Mouse (Mus musculus) ES-E14 (cell line): ENCODE data around the gene Pds5b. TPM values are rescaled to one million over a fixed set of nuclear protein-coding genes. Genes with fewer than 3 reads are reported as not detected.
A peak's percentile ranks its signal among the peaks of the same experiment; 100 is the strongest.
"Not testable (repeated sequence)": the region's sequence is repeated elsewhere in the genome, so short reads cannot be mapped to it uniquely, and the experiment has no call there.

ENCODE experiments used
- DNase-seq: peaks from one replicate; pipeline ENCODE4 v3.0.0-alpha.2; 2013; ENCODE audit warnings: low read depth, low spot score
- H3K27ac ChIP-seq: 2 replicates; pipeline ENCODE4 v1.5.1; 2012; ENCODE audit warnings: low read depth, mild to moderate bottlenecking, low read length, moderate library complexity, mixed read lengths; ENCODE audit not compliant: poor library complexity, insufficient read depth, severe bottlenecking
- H3K36me3 ChIP-seq: 2 replicates; pipeline ENCODE4 v1.6.1; 2012; ENCODE audit warnings: mild to moderate bottlenecking, low read length, moderate library complexity, mixed read lengths; ENCODE audit not compliant: control insufficient read depth, poor library complexity, insufficient read depth, severe bottlenecking
- H3K4me1 ChIP-seq, 2 experiments: fragments of 150-350 bp in 1 of 2; sonication (generic) in 1 of 2; 2 replicates each; pipeline ENCODE4 v1.6.1; 2012; ENCODE audit warnings: low read length in 2 of 2, mild to moderate bottlenecking in 1 of 2, mixed read lengths in 1 of 2; ENCODE audit not compliant: control insufficient read depth in 2 of 2, insufficient read depth in 2 of 2, poor library complexity in 1 of 2
- H3K4me3 ChIP-seq, 2 experiments: fragments of 150-350 bp in 1 of 2; sonication (generic) in 1 of 2; 2 replicates each; pipeline ENCODE4 v1.5.1; 2012; ENCODE audit warnings: low read length in 2 of 2, low read depth in 1 of 2, mild to moderate bottlenecking in 1 of 2, mixed read lengths in 1 of 2; ENCODE audit not compliant: insufficient read depth in 1 of 2, poor library complexity in 1 of 2, severe bottlenecking in 1 of 2
- H3K9ac ChIP-seq: 2 replicates; pipeline ENCODE4 v1.6.1; 2012; ENCODE audit warnings: low read depth, mild to moderate bottlenecking, low read length, mixed read lengths; ENCODE audit not compliant: poor library complexity, insufficient read depth, severe bottlenecking
- H3K9me3 ChIP-seq: fragments of 150-350 bp; sonication (generic); 2 replicates; pipeline ENCODE4 v1.6.1; 2012; ENCODE audit warnings: low read depth, mild to moderate bottlenecking, low read length; ENCODE audit not compliant: control insufficient read depth, insufficient read depth
- CHD2 ChIP-seq: IDR thresholded peaks from 2 replicates; pipeline ENCODE4 v1.6.1; 2014; ENCODE audit warnings: mild to moderate bottlenecking, low read depth, low read length, inconsistent platforms
- HCFC1 ChIP-seq: IDR thresholded peaks from 2 replicates; pipeline ENCODE4 v1.6.1; 2012; ENCODE audit warnings: low read length, inconsistent platforms, borderline replicate concordance; ENCODE audit not compliant: insufficient read depth
- MAFK ChIP-seq: IDR thresholded peaks from 2 replicates; pipeline ENCODE4 v1.6.1; 2014; ENCODE audit warnings: mild to moderate bottlenecking, low read depth, low read length, inconsistent platforms; ENCODE audit not compliant: insufficient read depth
- ZC3H11A ChIP-seq: IDR thresholded peaks from 2 replicates; pipeline ENCODE4 v1.6.1; 2012; ENCODE audit warnings: low read depth, mild to moderate bottlenecking, inconsistent platforms, low read length, borderline replicate concordance
- ZNF384 ChIP-seq: IDR thresholded peaks from 2 replicates; pipeline ENCODE4 v1.6.1; 2012; ENCODE audit warnings: low read depth, low read length, inconsistent platforms
- in situ Hi-C, 2 experiments: fragments of 600-800 bp; cut with MboI; formaldehyde crosslinking; loops; one replicate each; pipeline ENCODE4 v1.15.1; 2025; ENCODE audit warnings: low sequenced_read_pairs in 2 of 2, inconsistent platforms in 1 of 2; ENCODE audit not compliant: unreplicated experiment in 2 of 2
- total RNA-seq: library from RNA; depleted of rRNA; stranded (reverse); fragments of 300-350 nt; gene quantifications from 2 replicates; pipeline ENCODE4 v1.2.3, GENCODE M21; 2012

The Pds5b gene
- total RNA-seq, 1 experiment: 26.6 TPM

GRCm38 (mm10) chr5:150664794-150665131 lies 8.8 kb upstream of the Pds5b start:
- Histone ChIP-seq H3K9ac (peak overlapping the region; percentile 97), H3K4me1 (no peaks in the 10 kb centered on the region), H3K36me3 (no peaks in the 10 kb centered on the region), H3K4me3 (peak overlapping the region; percentile 87 to 90), H3K9me3 (no peaks in the 10 kb centered on the region), H3K27ac (peak overlapping the region; percentile 92)
- DNase-seq: no peak
- no peak for TF ChIP-seq ZC3H11A
- no peak for TF ChIP-seq MAFK
- TF ChIP-seq HCFC1: no peak
- no peak for TF ChIP-seq ZNF384
- no peak for TF ChIP-seq CHD2
- in situ Hi-C loops: no loop called here

GRCm38 (mm10) chr5:150665132-150665954 lies 8.2 kb upstream of the Pds5b start:
- peak overlapping the region; percentile 92 for H3K27ac ChIP-seq
- no peaks in the 10 kb centered on the region for H3K36me3 ChIP-seq
- no peaks in the 10 kb centered on the region for H3K4me1 ChIP-seq
- peak overlapping the region; percentile 97 for H3K9ac ChIP-seq
- TF ChIP-seq CHD2: peak; percentile 58; the same call in 1 of the 2 replicates
- TF ChIP-seq ZC3H11A: no peak
- TF ChIP-seq MAFK: 0 out of 2 replicates have a peak, but pooled peaks have one; percentile 3
- TF ChIP-seq HCFC1: peak; percentile 97
- peak; percentile 71; the same call in 1 of the 2 replicates for TF ChIP-seq ZNF384
- in situ Hi-C loops: no loop called here
- peak; percentile 96 for DNase-seq
- H3K4me3 ChIP-seq: peak overlapping the region; percentile 87 to 90
- no peaks in the 10 kb centered on the region for H3K9me3 ChIP-seq

GRCm38 (mm10) chr5:150666133-150666739 lies 7.3 kb upstream of the Pds5b start, which contains the start of gene N4bp2l2:
Gene N4bp2l2, minus strand, starts transcription at chr5:150666183.
- in situ Hi-C loops, H3K36me3 ChIP-seq, H3K4me1 ChIP-seq, DNase-seq, H3K9me3 ChIP-seq: not testable (repeated sequence)
- peak within 1 kb of the TSS; percentile 92 for H3K27ac ChIP-seq
- H3K9ac ChIP-seq: peak within 1 kb of the TSS; percentile 97
- H3K4me3 ChIP-seq: peak within 1 kb of the TSS; percentile 87 to 90

- no peaks in the 10 kb centered on the region for H3K4me1 ChIP-seq
- no peak overlapping the region for H3K9ac ChIP-seq
- TF ChIP-seq ZNF384 (no peak), HCFC1 (no peak), ZC3H11A (no peak), MAFK (no peak), CHD2 (no peak)
- no peak for DNase-seq
- no peaks in the 10 kb centered on the region for H3K36me3 ChIP-seq
- H3K4me3 ChIP-seq: no peak overlapping the region
- no peaks in the 10 kb centered on the region for H3K9me3 ChIP-seq
- H3K27ac ChIP-seq: no peak overlapping the region
- in situ Hi-C loops: no loop called here
Observed at GRCm38 (mm10) chr5:150668731-150669130, 4.8 kb upstream of the Pds5b start.
